Mouse (Mus musculus) megakaryocyte, embryonic 14.5 days (primary cell): ENCODE measurements at regions not wholly inside any gene's neighbourhood (a gene's known extent, or its start where the extent isn't known, plus 50 kb on each side); places are given as distances from the start of the nearest gene placed in this dataset.

Source experiments
- H3K27me3 ChIP-seq: replicated peaks from 2 replicates; pipeline ENCODE3; 2012; ENCODE audit warnings: inconsistent platforms
- H3K36me3 ChIP-seq: replicated peaks from 2 replicates; pipeline ENCODE3; 2012; ENCODE audit warnings: low read length, inconsistent platforms, mixed read lengths
- H3K4me1 ChIP-seq: 2 replicates; pipeline ENCODE4 v1.6.1; 2012; ENCODE audit warnings: inconsistent platforms
- H3K4me3 ChIP-seq: replicated peaks from 2 replicates; pipeline ENCODE3; 2012; ENCODE audit warnings: moderate library complexity, mild to moderate bottlenecking, inconsistent platforms
- H3K9me3 ChIP-seq: 2 replicates; pipeline ENCODE4 v1.6.1; 2012; ENCODE audit warnings: inconsistent platforms
- FLI1 ChIP-seq: IDR thresholded peaks from 2 replicates; pipeline ENCODE4 v1.6.1; 2012; ENCODE audit warnings: low read length, inconsistent platforms, mixed read lengths
- GATA1 ChIP-seq: IDR thresholded peaks from 3 replicates; pipeline ENCODE4 v1.6.1; 2012; ENCODE audit warnings: mixed read lengths, low read length, inconsistent platforms, borderline replicate concordance

GRCm38 (mm10) chr13:28799474-28799873, 154.0 kb downstream of the Sox4 start:
- Histone ChIP-seq H3K9me3 (no peaks in the 10 kb centered on the region), H3K4me1 (no peaks in the 10 kb centered on the region), H3K36me3 (no peaks in the 10 kb centered on the region), H3K27me3 (no peaks in the 10 kb centered on the region), H3K4me3 (no peak overlapping the region)
- no peak for TF ChIP-seq FLI1
- no peak for TF ChIP-seq GATA1

- no peaks in the 10 kb centered on the region for H3K36me3 ChIP-seq
- TF ChIP-seq FLI1 (no peak), GATA1 (no peak)
- no peaks in the 10 kb centered on the region for H3K9me3 ChIP-seq
- H3K27me3 ChIP-seq = no peaks in the 10 kb centered on the region
- no peaks in the 10 kb centered on the region for H3K4me1 ChIP-seq
- no peak overlapping the region for H3K4me3 ChIP-seq
These were observed 155.7 kb downstream of the Sox4 start for GRCm38 (mm10) chr13:28797617-28798475.

GRCm38 (mm10) chr13:28795274-28795673, 158.2 kb downstream of the Sox4 start:
- Histone ChIP-seq H3K4me1 (no peaks in the 10 kb centered on the region), H3K27me3 (peaks cover 2% of the 10 kb centered on the region), H3K36me3 (no peaks in the 10 kb centered on the region), H3K4me3 (no peak overlapping the region), H3K9me3 (no peaks in the 10 kb centered on the region)
- TF ChIP-seq FLI1 (no peak), GATA1 (no peak)

- Histone ChIP-seq H3K4me3 (no peak overlapping the region), H3K9me3 (no peaks in the 10 kb centered on the region), H3K36me3 (no peaks in the 10 kb centered on the region), H3K4me1 (no peaks in the 10 kb centered on the region), H3K27me3 (peaks cover 2% of the 10 kb centered on the region)
- TF ChIP-seq FLI1 (no peak), GATA1 (no peak)
These were observed 159.0 kb downstream of the Sox4 start for GRCm38 (mm10) chr13:28794547-28794946.

- TF ChIP-seq GATA1 = no peak
- no peak for TF ChIP-seq FLI1
- H3K36me3 ChIP-seq = no peaks in the 10 kb centered on the region
- no peak overlapping the region for H3K4me3 ChIP-seq
These were observed 160.2 kb downstream of the Sox4 start for GRCm38 (mm10) chr13:28793166-28793935.

GRCm38 (mm10) chr13:28792461-28793165, 160.9 kb downstream of the Sox4 start:
- no peaks in the 10 kb centered on the region for H3K4me1 ChIP-seq
- no peak overlapping the region for H3K4me3 ChIP-seq
- TF ChIP-seq FLI1 = no peak
- no peak for TF ChIP-seq GATA1
- H3K27me3 ChIP-seq = peaks cover 2% of the 10 kb centered on the region
- no peaks in the 10 kb centered on the region for H3K36me3 ChIP-seq
- no peaks in the 10 kb centered on the region for H3K9me3 ChIP-seq

More at GRCm38 (mm10) chr13:28793166-28793935, 160.2 kb downstream of the Sox4 start:
- no peaks in the 10 kb centered on the region for H3K9me3 ChIP-seq
- peaks cover 2% of the 10 kb centered on the region for H3K27me3 ChIP-seq
- H3K4me1 ChIP-seq = no peaks in the 10 kb centered on the region

GRCm38 (mm10) chr13:28790381-28790780, 163.1 kb downstream of the Sox4 start:
- Histone ChIP-seq H3K4me3 (no peak overlapping the region), H3K4me1 (no peaks in the 10 kb centered on the region), H3K36me3 (no peaks in the 10 kb centered on the region), H3K27me3 (peaks cover 2% of the 10 kb centered on the region), H3K9me3 (no peaks in the 10 kb centered on the region)
- no peak for TF ChIP-seq GATA1
- TF ChIP-seq FLI1 = no peak

- Histone ChIP-seq H3K4me1 (peaks cover 3% of the 10 kb centered on the region; the same call in 1 of the 2 replicates), H3K36me3 (no peaks in the 10 kb centered on the region), H3K9me3 (no peaks in the 10 kb centered on the region), H3K4me3 (no peak overlapping the region), H3K27me3 (peaks cover 2% of the 10 kb centered on the region)
- TF ChIP-seq FLI1 = no peak
- TF ChIP-seq GATA1 = no peak
These were observed 166.2 kb downstream of the Sox4 start for GRCm38 (mm10) chr13:28787331-28787643.

GRCm38 (mm10) chr13:28786629-28787330, 166.7 kb downstream of the Sox4 start:
- no peaks in the 10 kb centered on the region for H3K27me3 ChIP-seq
- H3K9me3 ChIP-seq = no peaks in the 10 kb centered on the region
- no peak overlapping the region for H3K4me3 ChIP-seq
- peaks cover 8% of the 10 kb centered on the region for H3K4me1 ChIP-seq
- no peak for TF ChIP-seq GATA1
- no peak for TF ChIP-seq FLI1
- no peaks in the 10 kb centered on the region for H3K36me3 ChIP-seq
